Mouse (Mus musculus) liver, embryonic 14.5 days (tissue): ENCODE data around the gene Eif5b.

Experiments
- CTCF ChIP-seq: IDR thresholded peaks from 2 replicates; pipeline ENCODE4 v1.5.1; 2016; ENCODE audit warnings: antibody characterized with exemption, low read depth, control low read depth
- EP300 ChIP-seq: IDR thresholded peaks from 2 replicates; pipeline ENCODE4 v1.6.1; 2016; ENCODE audit warnings: antibody characterized with exemption, low read depth

- TF ChIP-seq CTCF (no peak), EP300 (no peak)
Measured at GRCm38 (mm10) chr1:37948906-37949305, 48.9 kb upstream of the Eif5b start.
